Mouse (Mus musculus) myocyte (in vitro differentiated cells): ENCODE results near the gene Mbl1. TPM values are rescaled to one million over a fixed set of nuclear protein-coding genes. Genes with fewer than 3 reads are reported as not detected.

Experiments used
- H3K27me3 ChIP-seq: one replicate; pipeline ENCODE4 v1.6.1; 2011; ENCODE audit not compliant: control insufficient read depth, insufficient read depth, insufficient read length
- H3K36me3 ChIP-seq: one replicate; pipeline ENCODE4 v1.6.1; 2011; ENCODE audit not compliant: control insufficient read depth, insufficient read depth
- H3K4me2 ChIP-seq: one replicate; pipeline ENCODE4 v1.6.1; 2011; ENCODE audit warnings: low read depth, control low read depth
- H3K4me3 ChIP-seq: one replicate; pipeline ENCODE4 v1.5.1; 2011; ENCODE audit warnings: mild to moderate bottlenecking, control low read depth, moderate library complexity
- H3K79me2 ChIP-seq: one replicate; pipeline ENCODE4 v1.6.1; 2011; ENCODE audit not compliant: control insufficient read depth, insufficient read depth
- H3ac ChIP-seq: one replicate; pipeline ENCODE4 v1.6.1; 2011; ENCODE audit not compliant: control insufficient read depth, insufficient read length
- CEBPB ChIP-seq: IDR thresholded peaks from 2 replicates; pipeline ENCODE4 v1.6.1; 2011; ENCODE audit warnings: mild to moderate bottlenecking, moderate library complexity; ENCODE audit not compliant: poor library complexity, insufficient read depth, severe bottlenecking
- E2F4 ChIP-seq: IDR thresholded peaks from one replicate; pipeline ENCODE4 v1.6.1; 2011; ENCODE audit warnings: mild to moderate bottlenecking, control low read depth, moderate library complexity; ENCODE audit not compliant: insufficient read depth
- MAX ChIP-seq: IDR thresholded peaks from one replicate; pipeline ENCODE4 v1.6.1; 2011; ENCODE audit warnings: low read depth, mild to moderate bottlenecking, control low read depth
- MYOD1 ChIP-seq, 3 experiments: IDR thresholded peaks; one replicate each; pipeline ENCODE4 v1.6.1; 2011; ENCODE audit warnings: control low read depth in 2 of 3, low read depth in 2 of 3, mild to moderate bottlenecking in 2 of 3, moderate library complexity in 1 of 3; ENCODE audit not compliant: insufficient read length in 2 of 3, control insufficient read depth in 1 of 3
- MYOG ChIP-seq, 3 experiments: IDR thresholded peaks; one replicate each; pipeline ENCODE4 v1.6.1; 2011; ENCODE audit warnings: control low read depth in 2 of 3, low read depth in 2 of 3, mild to moderate bottlenecking in 2 of 3; ENCODE audit not compliant: insufficient read length in 2 of 3, control insufficient read depth in 1 of 3, insufficient read depth in 1 of 3
- POLR2A ChIP-seq: IDR thresholded peaks from one replicate; pipeline ENCODE4 v1.6.1; 2011; ENCODE audit warnings: low read depth, mild to moderate bottlenecking, control low read depth, moderate library complexity; ENCODE audit not compliant: insufficient read length
- POLR2AphosphoS2 ChIP-seq: IDR thresholded peaks from one replicate; pipeline ENCODE4 v1.6.1; 2011; ENCODE audit warnings: low read depth, control low read depth; ENCODE audit not compliant: insufficient read length
- REST ChIP-seq: IDR thresholded peaks from one replicate; pipeline ENCODE4 v1.6.1; 2011; ENCODE audit warnings: mild to moderate bottlenecking, control low read depth, moderate library complexity; ENCODE audit not compliant: insufficient read depth, insufficient read length
- SRF ChIP-seq: IDR thresholded peaks from one replicate; pipeline ENCODE4 v1.6.1; 2011; ENCODE audit warnings: low read depth; ENCODE audit not compliant: control insufficient read depth, insufficient read length
- TCF12 ChIP-seq: IDR thresholded peaks from one replicate; pipeline ENCODE4 v1.6.1; 2011; ENCODE audit warnings: mild to moderate bottlenecking, control low read depth; ENCODE audit not compliant: poor library complexity, insufficient read depth, severe bottlenecking
- TCF3 ChIP-seq: IDR thresholded peaks from one replicate; pipeline ENCODE4 v1.6.1; 2011; ENCODE audit warnings: low read depth, control low read depth; ENCODE audit not compliant: insufficient read length
- USF1 ChIP-seq: IDR thresholded peaks from one replicate; pipeline ENCODE4 v1.6.1; 2011; ENCODE audit warnings: low read depth, mild to moderate bottlenecking, control low read depth, moderate library complexity
- polyA plus RNA-seq: library from polyadenylated mRNA; unstranded; fragments of >200 nt; fragmentation: generic; extraction: Trizol; gene quantifications from one replicate; pipeline ENCODE4 v1.2.1, GENCODE M21; 2012; ENCODE audit warnings: missing spikeins

Mbl1 gene
- polyA plus RNA-seq, result not detected

DNA sequence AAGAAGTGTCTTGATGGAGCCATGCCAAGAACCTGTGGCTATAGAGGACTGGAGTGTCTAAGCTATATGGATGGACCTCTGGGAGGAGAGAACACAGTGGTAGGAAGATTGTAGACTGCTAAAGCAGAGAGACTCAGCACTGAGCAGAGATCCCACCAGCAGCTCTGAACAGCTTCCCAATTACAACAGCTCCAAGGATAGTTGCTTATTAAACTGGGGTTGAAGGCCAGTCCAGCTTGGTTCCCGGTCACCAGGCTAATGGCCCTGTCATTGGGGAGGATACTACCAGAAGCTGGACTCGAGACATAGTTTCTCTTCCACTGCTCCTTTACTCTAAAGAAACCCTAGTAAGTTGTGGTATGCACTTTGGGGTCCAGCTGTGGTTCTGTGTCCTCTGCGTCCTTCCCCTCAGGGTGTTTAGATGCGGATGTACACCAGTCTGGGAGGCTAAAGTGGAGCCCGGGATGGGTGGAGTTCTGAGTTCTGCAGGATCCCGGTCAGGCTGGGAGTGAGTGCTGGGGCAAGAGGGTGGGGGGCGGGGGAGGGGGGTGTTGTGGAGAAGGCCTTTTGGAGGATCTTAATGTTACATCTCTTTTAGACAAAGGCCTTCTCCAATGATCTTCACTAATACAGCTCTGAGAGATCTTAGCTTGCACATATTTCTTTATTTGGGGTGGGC, at the start of gene Mbl1:
Gene Mbl1, plus strand, starts transcription at position 239 of the 679 bp plus-strand sequence.
- no peaks in the 10 kb centered on the region for H3K79me2 ChIP-seq
- no peaks in the 10 kb centered on the region for H3K36me3 ChIP-seq
- TF ChIP-seq E2F4 (no peak), POLR2A (no peak), MAX (no peak), TCF3 (no peak), MYOG (IDR thresholded peaks at IDR 0.05; ENCODE audit: control insufficient read depth in 1 of 3, insufficient read depth in 1 of 3, insufficient read length in 2 of 3, low read depth in 2 of 3) (no peak), USF1 (no peak), POLR2AphosphoS2 (no peak)
- H3K27me3 ChIP-seq, result no peaks in the 10 kb centered on the region
- no peak within 1 kb of the TSS for H3K4me2 ChIP-seq
- no peak within 1 kb of the TSS for H3K4me3 ChIP-seq
- H3ac ChIP-seq, result no peak within 1 kb of the TSS

- H3K4me3 ChIP-seq, result no peak overlapping the region
- H3K4me2 ChIP-seq, result no peak overlapping the region
- no peaks in the 10 kb centered on the region for H3K79me2 ChIP-seq
- no peak overlapping the region for H3ac ChIP-seq
- H3K27me3 ChIP-seq, result no peaks in the 10 kb centered on the region
- TF ChIP-seq SRF (no peak), USF1 (no peak), MYOG (IDR thresholded peaks at IDR 0.05; ENCODE audit: control insufficient read depth in 1 of 3, insufficient read depth in 1 of 3, insufficient read length in 2 of 3, low read depth in 2 of 3) (no peak), POLR2A (no peak), MYOD1 (IDR thresholded peaks at IDR 0.05; ENCODE audit: control insufficient read depth in 1 of 3, insufficient read length in 2 of 3, low read depth in 2 of 3) (no peak), MAX (no peak), TCF3 (no peak), REST (no peak), POLR2AphosphoS2 (no peak), CEBPB (no peak), TCF12 (no peak), E2F4 (no peak)
- H3K36me3 ChIP-seq, result no peaks in the 10 kb centered on the region
These were observed 49.0 kb upstream of the Mbl1 start for GRCm38 (mm10) chr14:41102269-41102668.

GRCm38 (mm10) chr14:41104853-41105444, 46.3 kb upstream of the Mbl1 start, which contains the start of gene Mat1a:
TSS of gene Mat1a (plus strand) at chr14:41105035.
- H3K4me3 ChIP-seq, result no peak within 1 kb of the TSS
- TF ChIP-seq USF1 (no peak), MYOD1 (IDR thresholded peaks at IDR 0.05; ENCODE audit: control insufficient read depth in 1 of 3, insufficient read length in 2 of 3, low read depth in 2 of 3) (no peak), MYOG (IDR thresholded peaks at IDR 0.05; ENCODE audit: control insufficient read depth in 1 of 3, insufficient read depth in 1 of 3, insufficient read length in 2 of 3, low read depth in 2 of 3) (no peak), TCF12 (no peak), E2F4 (no peak), POLR2AphosphoS2 (no peak), MAX (no peak), TCF3 (no peak), SRF (no peak), REST (no peak), CEBPB (no peak), POLR2A (no peak)
- no peak within 1 kb of the TSS for H3ac ChIP-seq
- peak within 1 kb of the TSS; percentile 18 for H3K4me2 ChIP-seq
- no peaks in the 10 kb centered on the region for H3K79me2 ChIP-seq
- H3K27me3 ChIP-seq, result no peaks in the 10 kb centered on the region
- no peaks in the 10 kb centered on the region for H3K36me3 ChIP-seq

DNA sequence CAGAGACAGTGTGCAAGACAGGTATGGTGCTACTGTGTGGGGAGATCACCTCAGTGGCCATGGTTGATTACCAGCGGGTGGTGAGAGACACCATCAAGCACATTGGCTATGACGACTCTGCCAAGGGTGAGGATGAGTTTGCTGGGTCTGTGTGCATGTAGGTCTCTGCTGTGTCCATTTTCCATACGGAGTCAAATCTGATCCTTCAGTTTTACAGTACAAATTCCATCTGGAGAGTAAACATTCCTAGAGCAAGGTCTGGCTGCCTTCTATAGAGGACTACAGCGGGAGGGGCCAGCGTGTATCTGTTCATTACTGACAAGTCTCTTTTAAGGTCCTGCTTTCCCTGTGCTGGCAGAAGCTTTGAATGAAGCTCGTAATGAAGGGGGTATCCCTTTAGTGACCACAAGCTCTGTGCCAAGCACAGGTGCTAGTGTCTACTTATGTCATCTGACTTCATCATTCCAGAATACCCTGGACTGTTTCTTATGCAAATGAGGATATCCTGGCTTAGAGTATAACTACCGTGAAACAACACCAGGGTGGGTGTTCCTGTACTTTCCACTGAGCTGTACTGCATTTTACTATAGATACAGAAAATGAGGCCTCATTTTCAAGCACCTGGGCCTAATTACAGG, 40.1 kb upstream of the Mbl1 start:
- H3K4me2 ChIP-seq, result no peak overlapping the region
- H3K79me2 ChIP-seq, result no peaks in the 10 kb centered on the region
- no peak overlapping the region for H3K4me3 ChIP-seq
- no peak overlapping the region for H3ac ChIP-seq
- no peak for TF ChIP-seq SRF
- no peak for TF ChIP-seq MAX
- no peak for TF ChIP-seq USF1
- no peak for TF ChIP-seq POLR2AphosphoS2
- no peak for TF ChIP-seq TCF3
- no peak for TF ChIP-seq POLR2A
- TF ChIP-seq MYOD1 (IDR thresholded peaks at IDR 0.05; ENCODE audit: control insufficient read depth in 1 of 3, insufficient read length in 2 of 3, low read depth in 2 of 3), result no peak
- TF ChIP-seq CEBPB, result no peak
- no peaks in the 10 kb centered on the region for H3K36me3 ChIP-seq
- H3K27me3 ChIP-seq, result no peaks in the 10 kb centered on the region
